Mouse (Mus musculus) MN1 (cell line): Measurements from ENCODE around the gene Eef2k.

ENCODE experiments used
- DNase-seq: peaks from one replicate; pipeline ENCODE4 v3.0.0-alpha.2; 2016; ENCODE audit warnings: low spot score

Gene Eef2k

DNA sequence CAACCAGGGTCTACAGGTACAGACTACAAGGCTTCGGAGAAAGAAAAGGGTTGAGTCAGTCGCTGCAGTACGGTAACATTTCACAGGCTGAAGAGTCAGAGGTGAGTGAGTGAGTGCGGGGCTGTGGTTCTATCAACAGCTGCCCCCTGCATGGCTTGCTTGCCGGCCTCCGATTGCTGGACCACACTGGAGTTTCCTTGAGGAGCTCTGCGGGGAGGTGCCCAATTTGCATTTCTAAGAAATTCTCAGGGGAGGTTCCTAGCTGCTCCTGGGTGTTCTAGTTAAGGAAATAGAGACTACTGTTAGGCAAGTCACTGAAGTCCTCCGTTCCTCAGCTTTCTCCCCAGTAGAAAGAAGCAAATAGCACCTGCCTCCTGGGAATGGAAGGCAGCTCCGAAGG is 2.1 kb downstream of the Eef2k start:
- DNase-seq, result no peak

DNA sequence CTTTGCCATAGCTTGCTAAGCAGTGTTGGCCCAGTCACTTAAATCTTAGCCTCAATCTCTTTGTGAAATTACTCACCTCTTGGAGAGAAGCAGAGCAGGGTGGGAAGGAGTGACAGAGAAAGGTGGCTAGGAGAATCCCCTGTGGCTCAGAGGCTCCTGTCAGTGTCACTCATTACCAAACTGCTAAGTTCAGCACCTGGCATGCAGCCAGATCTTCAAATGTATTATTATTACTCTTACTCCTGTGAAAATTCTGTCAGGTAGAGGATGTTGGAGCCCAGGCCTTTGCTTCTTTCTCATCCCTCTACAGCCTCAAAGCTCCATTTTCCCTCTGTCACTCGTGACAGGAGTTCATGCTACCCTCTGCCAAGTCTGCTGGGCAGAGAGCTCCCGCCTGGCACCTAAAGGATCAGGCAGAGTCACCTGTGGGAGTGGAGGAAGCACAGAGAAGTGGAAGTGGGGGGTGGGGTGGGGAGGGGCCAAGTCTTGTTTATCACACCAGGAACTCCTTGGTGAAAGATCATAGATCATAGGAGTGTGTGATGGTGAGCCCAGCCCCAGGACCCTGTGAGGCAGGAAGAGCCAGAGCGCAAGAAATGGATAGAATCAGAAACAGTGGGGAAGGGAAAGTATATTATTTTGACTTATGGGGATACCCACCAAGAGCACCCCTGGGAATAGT is 6.3 kb downstream of the Eef2k start:
- no peak for DNase-seq

- no peak for DNase-seq
Measured at GRCm38 (mm10) chr7:120850165-120850564, 7.5 kb downstream of the Eef2k start.

DNA sequence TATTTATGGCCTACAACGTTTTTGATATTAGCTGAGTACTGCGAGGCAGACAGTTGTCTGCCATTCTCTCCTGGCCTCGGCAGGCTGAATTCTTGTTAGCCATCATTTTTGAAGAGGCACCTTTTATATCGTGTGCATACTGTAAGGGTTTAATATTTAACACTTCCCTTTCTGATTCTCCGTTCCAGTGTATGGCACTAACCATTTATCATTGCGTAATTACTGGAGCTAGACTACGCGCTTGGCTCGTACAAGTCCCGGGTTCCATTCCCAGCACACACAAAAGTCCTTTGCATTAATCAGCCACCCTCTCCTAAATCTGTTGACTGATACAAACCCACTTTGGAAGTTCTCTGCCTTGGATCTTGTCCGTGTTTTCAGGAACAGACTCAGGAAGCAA is 17.2 kb downstream of the Eef2k start:
- DNase-seq, result no peak

- DNase-seq, result no peak
Measured at GRCm38 (mm10) chr7:120860799-120861487, 18.3 kb downstream of the Eef2k start.

GRCm38 (mm10) chr7:120861488-120862047 is 18.9 kb downstream of the Eef2k start:
- DNase-seq, result no peak

GRCm38 (mm10) chr7:120862196-120862595 is 19.6 kb downstream of the Eef2k start:
- DNase-seq, result no peak

- DNase-seq, result no peak
Measured at GRCm38 (mm10) chr7:120862626-120863025, 20.0 kb downstream of the Eef2k start.

- DNase-seq, result peak; percentile 88
Measured at GRCm38 (mm10) chr7:120863476-120863875, 20.8 kb downstream of the Eef2k start.

DNA sequence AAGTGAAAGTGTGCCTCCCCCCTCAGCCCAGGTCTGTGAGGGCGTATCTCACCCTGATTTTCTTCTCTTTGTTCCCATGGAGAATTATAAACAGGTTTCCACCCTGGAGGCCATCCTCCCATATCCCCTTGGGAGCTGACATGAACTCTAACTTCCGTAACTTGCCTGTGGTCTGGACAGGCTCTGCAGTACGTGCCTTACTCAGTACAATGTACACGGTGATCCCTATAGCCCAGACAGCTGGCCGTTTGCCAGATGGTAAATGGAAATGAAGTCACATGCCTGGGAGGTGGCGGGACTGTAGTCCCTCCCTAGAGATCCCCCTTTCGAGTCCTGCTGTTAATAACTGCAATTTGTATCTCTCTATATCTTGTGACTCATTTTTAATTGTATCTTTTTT is 22.5 kb downstream of the Eef2k start:
- DNase-seq, result peak; percentile 97

DNA sequence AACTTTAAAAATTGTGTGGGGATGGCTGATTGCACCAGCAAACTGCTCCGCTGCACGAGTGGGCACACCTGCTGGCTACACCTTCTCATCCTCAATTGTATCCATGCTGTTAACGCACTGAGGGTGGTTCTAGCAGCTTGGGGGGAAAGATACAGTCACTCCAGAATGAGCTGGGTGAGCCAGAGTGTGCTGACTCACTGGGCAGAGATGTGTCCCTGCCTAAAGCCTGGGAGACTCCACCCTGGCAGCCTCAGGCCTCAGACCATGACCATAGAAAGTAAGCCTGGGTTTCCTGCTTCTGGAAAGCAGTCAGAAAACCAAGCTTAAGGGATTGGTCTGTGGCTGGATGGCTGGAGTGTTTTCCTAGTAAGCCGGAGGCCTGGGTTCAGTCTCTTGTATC is 23.2 kb downstream of the Eef2k start:
- DNase-seq, result peak; percentile 85

- no peak for DNase-seq
Measured at GRCm38 (mm10) chr7:120866684-120867083, 24.1 kb downstream of the Eef2k start.

DNA sequence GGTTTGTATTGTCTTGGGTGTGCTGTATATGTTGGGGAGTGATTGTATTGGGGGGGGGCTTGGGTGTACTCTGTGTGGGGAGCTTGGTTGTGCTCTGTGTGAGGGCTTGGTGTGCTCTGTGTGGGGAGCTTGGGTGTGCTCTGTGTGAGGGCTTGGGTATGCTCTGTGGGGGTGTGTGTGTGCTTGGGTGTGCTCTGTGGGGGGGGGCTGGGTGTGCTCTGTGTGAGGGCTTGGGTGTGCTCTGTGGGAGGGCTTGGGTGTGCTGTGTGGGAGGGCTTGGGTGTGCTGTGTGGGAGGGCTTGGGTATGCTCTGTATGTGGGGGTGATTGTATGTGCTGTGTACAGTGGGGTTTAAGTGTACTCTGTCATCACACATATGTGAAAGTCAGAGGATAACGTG is 25.1 kb downstream of the Eef2k start:
- no peak for DNase-seq

- DNase-seq, result no peak
Measured at GRCm38 (mm10) chr7:120869883-120870282, 27.3 kb downstream of the Eef2k start.

- no peak for DNase-seq
Measured at GRCm38 (mm10) chr7:120870431-120871008, 27.9 kb downstream of the Eef2k start.

DNA sequence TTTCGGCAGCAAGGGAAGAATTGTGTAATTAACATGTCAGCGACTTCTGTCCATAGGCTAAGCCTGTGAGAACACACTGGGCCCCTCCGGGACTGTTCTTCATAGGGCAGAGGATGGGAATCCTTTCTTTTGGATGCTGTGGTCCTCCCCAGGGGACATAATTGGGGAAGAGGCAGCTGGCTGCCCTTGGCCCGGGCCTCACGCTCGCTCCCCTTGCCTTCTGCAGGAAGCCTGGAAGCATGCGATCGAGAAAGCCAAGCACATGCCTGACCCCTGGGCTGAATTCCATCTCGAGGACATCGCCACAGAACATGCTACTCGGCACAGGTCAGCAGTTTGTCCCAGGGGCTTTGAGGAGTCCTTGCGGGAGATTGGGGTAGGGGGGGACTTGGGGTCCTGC is 30.5 kb downstream of the Eef2k start:
- DNase-seq, result no peak

- no peak for DNase-seq
Measured at GRCm38 (mm10) chr7:120874021-120874420, 31.4 kb downstream of the Eef2k start.

DNA sequence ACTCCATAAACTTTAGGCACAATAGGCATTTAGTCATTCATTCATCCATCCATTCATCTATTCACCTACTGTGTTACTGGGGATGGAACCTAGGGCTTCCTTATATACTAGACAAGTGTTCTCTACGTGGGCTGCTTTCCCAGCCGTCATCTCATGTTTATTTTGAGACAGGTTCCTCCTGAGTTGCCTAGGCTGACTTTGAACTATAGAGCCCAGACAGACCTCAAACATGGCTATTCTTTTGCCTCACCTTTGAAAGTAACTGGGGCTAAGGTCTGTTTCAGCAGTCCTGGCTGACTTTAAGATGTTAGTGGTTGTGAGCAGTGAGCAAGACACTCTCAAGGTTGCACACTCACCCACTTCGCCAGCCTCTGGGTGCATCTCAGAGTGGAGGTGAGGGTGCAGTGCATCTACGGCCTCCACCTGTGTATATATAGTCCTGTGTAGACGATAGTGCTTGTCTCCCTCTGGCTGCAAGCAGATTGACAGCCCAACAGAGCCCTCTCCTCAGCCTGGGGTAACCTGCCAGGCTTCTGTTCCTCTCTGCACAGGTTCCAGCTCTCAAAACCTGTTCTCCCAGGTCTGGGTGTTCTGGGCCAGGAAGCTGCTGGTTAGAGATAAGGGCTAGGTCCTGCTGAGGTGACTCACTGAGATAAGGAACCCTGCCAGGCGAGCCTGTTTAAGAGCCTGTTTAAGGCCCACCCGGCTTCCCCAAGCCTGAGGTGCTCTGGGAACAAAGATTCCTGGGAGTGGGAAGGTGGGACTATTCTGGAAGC is 32.3 kb downstream of the Eef2k start:
- no peak for DNase-seq

DNA sequence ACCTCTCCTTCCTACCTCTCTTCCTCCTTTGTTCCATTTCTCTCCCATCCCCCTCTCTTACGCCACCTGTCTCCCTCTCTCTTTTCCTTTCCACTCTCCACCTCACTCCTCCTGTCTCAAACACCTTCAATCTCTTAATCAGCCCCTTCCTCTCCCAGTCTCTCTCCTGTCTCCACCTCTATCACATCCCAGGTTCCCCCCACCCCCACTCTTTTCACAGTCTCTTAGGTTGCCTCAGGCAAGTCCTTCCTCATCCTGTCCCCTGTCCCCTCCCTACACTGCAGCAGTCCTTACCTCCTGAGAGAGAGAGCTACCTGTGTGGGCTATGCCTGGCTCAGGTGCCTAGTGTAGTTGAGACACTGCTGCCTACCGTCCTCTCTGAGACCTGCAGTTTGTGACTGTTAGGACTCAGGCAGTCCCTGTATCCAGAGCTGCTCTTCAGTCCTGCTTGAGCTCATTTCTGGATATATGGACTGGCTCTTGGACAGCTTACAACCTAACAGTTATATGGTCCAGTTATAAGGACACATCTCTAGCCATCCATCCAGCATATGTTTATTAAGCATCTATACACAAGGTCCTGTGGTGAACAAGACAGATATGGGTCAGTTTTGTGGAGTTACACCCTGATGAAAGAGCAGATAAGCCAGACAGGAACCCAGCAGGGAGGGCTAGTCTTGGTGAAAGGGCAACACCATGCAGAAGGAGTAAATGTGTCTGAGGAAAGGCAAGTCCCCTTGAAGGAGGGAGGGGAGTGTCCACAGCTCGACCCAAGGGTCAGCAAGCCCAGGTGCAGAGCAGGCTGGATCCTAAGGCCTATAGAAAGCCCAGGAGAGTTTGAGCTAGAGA is 33.1 kb downstream of the Eef2k start:
- no peak for DNase-seq

GRCm38 (mm10) chr7:120878271-120878670 is 35.6 kb downstream of the Eef2k start:
- DNase-seq, result no peak

DNA sequence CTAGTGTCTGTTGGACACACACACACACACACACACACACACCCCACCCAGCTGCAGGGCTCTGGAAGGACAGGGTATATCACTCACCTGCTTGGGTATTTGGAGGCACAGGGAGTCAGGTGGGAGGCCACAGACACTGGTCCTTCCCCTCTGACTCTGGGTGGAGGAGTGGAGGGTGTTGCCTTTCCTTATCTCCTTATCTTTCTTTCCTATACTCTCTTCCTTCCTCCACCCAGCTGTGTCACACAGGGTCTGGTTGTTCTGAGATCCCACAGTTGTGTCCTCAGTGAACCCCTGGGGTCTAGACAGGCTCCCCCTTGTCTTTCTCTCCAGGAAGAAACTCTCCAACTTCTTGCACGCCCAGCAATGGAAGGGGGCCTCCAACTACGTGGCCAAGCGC is 37.3 kb downstream of the Eef2k start:
- no peak for DNase-seq
